Mouse (Mus musculus): ENCODE data around the gene Gm9045.

- TF ChIP-seq CTCF (IDR thresholded peaks at IDR 0.05; ENCODE audit: control insufficient read depth, insufficient read depth, low read length) (no peak), POLR2A (IDR thresholded peaks at IDR 0.05; ENCODE audit: borderline replicate concordance, control insufficient read depth, low read depth, low read length) (no peak)
These were observed 42.7 kb downstream of the Gm9045 start, which contains the start of gene Iltifb for GRCm38 (mm10) chr10:118294938-118295337.
